Mouse (Mus musculus) cerebellum, adult 2 months (tissue): ENCODE data around the gene Uqcrc1.

Experiments used
- CTCF ChIP-seq: fragments of 200-500 bp; IDR thresholded peaks from 2 replicates; pipeline ENCODE4 v1.5.1; 2011; ENCODE audit warnings: low read depth, mild to moderate bottlenecking, control low read depth, low read length, moderate library complexity, borderline replicate concordance; ENCODE audit not compliant: insufficient read depth
- POLR2A ChIP-seq: fragments of 200-500 bp; IDR thresholded peaks from 2 replicates; pipeline ENCODE4 v1.6.1; 2011; ENCODE audit warnings: low read length, control low read depth, borderline replicate concordance; ENCODE audit not compliant: insufficient read depth

DNA sequence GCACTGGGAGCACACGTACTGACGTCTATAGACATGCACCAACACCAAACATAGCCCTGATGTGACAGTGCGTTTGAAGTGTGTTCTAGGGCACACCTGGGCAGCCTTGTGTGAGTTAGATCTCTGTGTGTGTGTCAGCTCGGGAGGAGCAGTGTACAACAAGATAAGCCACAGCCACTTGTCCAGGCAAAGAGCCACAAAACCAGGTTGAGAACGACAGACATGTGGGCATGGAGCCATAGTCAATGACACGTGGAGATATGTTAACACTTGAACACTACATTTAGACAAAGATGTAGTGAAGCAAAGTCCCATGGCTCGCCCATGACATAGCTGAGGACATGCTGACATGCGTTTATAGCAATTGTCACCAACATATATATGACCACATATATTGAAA lies 34.2 kb downstream of the Uqcrc1 start:
- TF ChIP-seq CTCF: no peak
- TF ChIP-seq POLR2A: no peak
